Mouse (Mus musculus): ENCODE data around the gene Cmklr1. TPM values are rescaled to one million over a fixed set of nuclear protein-coding genes. Genes with fewer than 3 reads are reported as not detected.

The Cmklr1 gene
- total and polyA plus RNA-seq, 3 experiments = 22.0 to 42.0 (median 28.5) TPM

DNA sequence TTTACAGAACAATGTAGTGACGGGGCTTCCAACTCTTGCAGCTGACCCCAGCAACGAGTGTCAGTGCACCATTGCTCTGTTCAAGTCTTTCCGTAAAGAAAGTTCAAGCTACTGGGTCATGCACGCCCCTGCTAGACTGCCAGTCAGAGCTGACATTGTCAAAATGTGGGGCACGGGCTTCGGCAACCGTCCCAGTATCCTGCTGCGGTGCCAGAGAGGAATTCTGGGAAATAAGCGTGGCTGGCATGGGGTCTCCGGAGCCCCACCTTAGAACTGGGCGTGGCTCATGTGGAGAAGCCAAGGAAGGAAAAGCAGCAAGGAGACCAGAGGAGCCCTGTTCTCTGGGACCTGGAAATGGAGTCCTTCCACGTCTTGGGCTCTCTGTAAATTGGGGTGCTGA is 84.4 kb downstream of the Cmklr1 start:
- Histone ChIP-seq H3K4me3 (no peak overlapping the region), H3K27ac (no peak overlapping the region), H3K4me1 (ENCODE audit: control insufficient read depth, insufficient read depth, low read length) (no peaks in the 10 kb centered on the region), H3K79me2 (replicated peaks; ENCODE audit: control insufficient read depth, insufficient read depth, low read length) (no peaks in the 10 kb centered on the region), H3K9ac (ENCODE audit: low read depth, low read length) (no peak overlapping the region), H3K27me3 (ENCODE audit: control insufficient read depth, insufficient read depth, low read length) (no peaks in the 10 kb centered on the region), H3K36me3 (ENCODE audit: control insufficient read depth, insufficient read depth, low read length) (no peaks in the 10 kb centered on the region)
- intact Hi-C loops (cut with DNase I) = no loop called here
- TF ChIP-seq CTCF (IDR thresholded peaks at IDR 0.05) (no peak), EP300 (IDR thresholded peaks at IDR 0.05; ENCODE audit: insufficient read depth, low read depth, low read length) (no peak), POLR2A (IDR thresholded peaks at IDR 0.05; ENCODE audit: insufficient read depth, low read depth, low read length) (no peak)
- no peak for DNase-seq
- WGBS = 70% methylated on average over 12 of the region's 12 CpGs

DNA sequence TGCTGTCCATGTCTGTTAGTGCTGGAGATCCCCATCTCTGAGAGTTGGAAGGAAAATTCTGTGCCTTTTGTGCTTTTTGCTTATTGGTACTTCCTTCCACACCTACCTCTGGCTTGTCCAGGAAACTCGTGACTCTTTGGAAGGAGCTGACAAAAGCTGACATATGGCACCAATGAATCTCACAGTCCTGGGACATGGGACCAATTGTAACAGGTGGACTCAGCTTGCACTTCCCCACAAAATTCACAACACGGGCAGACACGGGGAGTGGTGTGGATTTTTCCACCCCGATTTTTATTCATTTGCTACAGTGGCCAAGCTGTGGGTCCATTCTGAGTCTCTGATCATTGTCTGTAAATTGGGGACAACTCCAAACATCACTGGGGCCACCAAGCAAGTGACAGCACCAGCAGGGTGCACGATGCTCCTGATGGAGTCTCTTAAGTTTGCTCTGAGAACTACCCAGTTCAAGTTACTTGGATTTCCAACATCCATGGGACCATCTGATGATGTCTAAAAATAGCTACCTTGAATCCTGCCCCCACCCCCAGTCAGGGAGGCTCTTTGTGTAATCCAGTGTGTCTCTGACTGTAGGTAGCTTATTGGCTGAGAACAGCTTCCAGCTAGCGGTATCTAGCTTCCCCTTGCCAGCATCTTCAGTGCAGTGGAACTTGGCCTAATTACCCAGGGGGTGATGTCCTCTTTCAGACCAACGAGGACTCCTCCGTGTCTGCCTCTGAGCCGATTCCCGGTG is 84.9 kb downstream of the Cmklr1 start:
- 69% methylated on average over 10 of the region's 10 CpGs for WGBS
- intact Hi-C loops (cut with DNase I) = no loop called here
- no peak overlapping the region for H3K9ac ChIP-seq (ENCODE audit: low read depth, low read length)
- no peaks in the 10 kb centered on the region for H3K4me1 ChIP-seq (ENCODE audit: control insufficient read depth, insufficient read depth, low read length)
- H3K4me3 ChIP-seq = no peak overlapping the region
- no peaks in the 10 kb centered on the region for H3K27me3 ChIP-seq (ENCODE audit: control insufficient read depth, insufficient read depth, low read length)
- H3K79me2 ChIP-seq (replicated peaks; ENCODE audit: control insufficient read depth, insufficient read depth, low read length) = no peaks in the 10 kb centered on the region
- TF ChIP-seq EP300 (IDR thresholded peaks at IDR 0.05; ENCODE audit: insufficient read depth, low read depth, low read length) = no peak
- TF ChIP-seq CTCF (IDR thresholded peaks at IDR 0.05) = no peak
- TF ChIP-seq POLR2A (IDR thresholded peaks at IDR 0.05; ENCODE audit: insufficient read depth, low read depth, low read length) = no peak
- DNase-seq = no peak
- H3K27ac ChIP-seq = no peak overlapping the region
- no peaks in the 10 kb centered on the region for H3K36me3 ChIP-seq (ENCODE audit: control insufficient read depth, insufficient read depth, low read length)

DNA sequence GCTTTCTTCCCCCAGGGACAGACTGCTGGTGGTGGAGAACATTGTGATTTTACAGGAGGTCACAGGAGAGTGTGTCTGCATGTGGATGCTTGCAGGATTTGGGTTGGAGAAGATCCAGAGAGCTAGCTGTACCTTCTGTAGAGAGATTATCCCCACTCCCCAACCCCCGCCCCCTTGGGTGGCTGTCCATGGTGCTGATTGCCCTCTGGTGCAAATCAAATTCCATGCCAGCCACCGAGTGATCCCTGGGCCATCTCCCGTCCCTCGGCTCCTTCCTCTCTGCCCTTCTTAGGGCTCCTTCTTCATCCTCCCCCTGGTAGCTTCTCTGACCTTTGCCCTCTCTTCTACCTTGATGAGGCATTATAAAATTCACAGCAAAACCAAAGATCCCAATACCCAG is 85.8 kb downstream of the Cmklr1 start:
- Histone ChIP-seq H3K36me3 (ENCODE audit: control insufficient read depth, insufficient read depth, low read length) (no peaks in the 10 kb centered on the region), H3K27ac (no peak overlapping the region), H3K4me3 (no peak overlapping the region), H3K79me2 (replicated peaks; ENCODE audit: control insufficient read depth, insufficient read depth, low read length) (no peaks in the 10 kb centered on the region), H3K27me3 (ENCODE audit: control insufficient read depth, insufficient read depth, low read length) (no peaks in the 10 kb centered on the region), H3K9ac (ENCODE audit: low read depth, low read length) (no peak overlapping the region), H3K4me1 (ENCODE audit: control insufficient read depth, insufficient read depth, low read length) (no peaks in the 10 kb centered on the region; the same call in 1 of the 2 replicates)
- no peak for TF ChIP-seq CTCF (IDR thresholded peaks at IDR 0.05)
- no peak for TF ChIP-seq POLR2A (IDR thresholded peaks at IDR 0.05; ENCODE audit: insufficient read depth, low read depth, low read length)
- no peak for TF ChIP-seq EP300 (IDR thresholded peaks at IDR 0.05; ENCODE audit: insufficient read depth, low read depth, low read length)
- WGBS = 16% methylated on average over 4 of the region's 4 CpGs
- intact Hi-C loops (cut with DNase I) = no loop called here
- no peak for DNase-seq

Other genes with a start within 250 kb of the Cmklr1 start
- gene Wscd2, start 160.1 kb downstream of the Cmklr1 start, total RNA-seq (2021) = under 1 TPM; 0.26 to 0.34 TPM
- 0.82 and 1.5 TPM in 2 replicates for gene Wscd2, start 160.1 kb downstream of the Cmklr1 start, polyA plus RNA-seq (2012; rRNA removed)
- gene 1700069L16Rik, start 74.3 kb upstream of the Cmklr1 start, total RNA-seq (2021) = not detected
- gene 1700069L16Rik, start 74.3 kb upstream of the Cmklr1 start, polyA plus RNA-seq (2012; rRNA removed) = not detected in 2 replicates
- gene Ficd, start 85.4 kb upstream of the Cmklr1 start, total RNA-seq (2021) = 1 to 10 TPM; 8.7 to 9.3 TPM
- 7.2 and 7.7 TPM in 2 replicates for gene Ficd, start 85.4 kb upstream of the Cmklr1 start, polyA plus RNA-seq (2012; rRNA removed)
- gene Sart3, start 122.1 kb upstream of the Cmklr1 start, total RNA-seq (2021) = 10 to 100 TPM; 12.2 to 14.4 TPM
- gene Sart3, start 122.1 kb upstream of the Cmklr1 start, polyA plus RNA-seq (2012; rRNA removed) = 10.2 and 13.6 TPM in 2 replicates
- gene Iscu, start 122.3 kb upstream of the Cmklr1 start, total RNA-seq (2021) = 100 to 1,000 TPM; 176 to 202 TPM
- 168 and 212 TPM in 2 replicates for gene Iscu, start 122.3 kb upstream of the Cmklr1 start, polyA plus RNA-seq (2012; rRNA removed)
- 1 to 10 TPM; 3.6 to 5.8 TPM for gene Tmem119, start 150.1 kb upstream of the Cmklr1 start, total RNA-seq (2021)
- 7.3 and 12.0 TPM in 2 replicates for gene Tmem119, start 150.1 kb upstream of the Cmklr1 start, polyA plus RNA-seq (2012; rRNA removed)
- 1 to 10 TPM; 3.4 to 4.5 TPM for gene Selplg, start 182.2 kb upstream of the Cmklr1 start, total RNA-seq (2021)
- gene Selplg, start 182.2 kb upstream of the Cmklr1 start, polyA plus RNA-seq (2012; rRNA removed) = 5.7 and 14.1 TPM in 2 replicates